Mouse (Mus musculus): ENCODE measurements at regions not wholly inside any gene's neighbourhood (a gene's known extent, or its start where the extent isn't known, plus 50 kb on each side); places are given as distances from the start of the nearest gene placed in this dataset.

GRCm38 (mm10) chr8:34505829-34506555 is 394.5 kb upstream of the Gm10131 start:
- DNase-seq (ENCODE audit: low read depth), result peak; percentile 29
- TF ChIP-seq CTCF (IDR thresholded peaks at IDR 0.05; ENCODE audit: borderline replicate concordance, extremely low read depth, insufficient read depth, insufficient read length) (no peak), POLR2A (IDR thresholded peaks at IDR 0.05; ENCODE audit: borderline replicate concordance, extremely low read depth, insufficient read depth, insufficient read length, poor library complexity, severe bottlenecking) (no peak)

- no peak for DNase-seq (ENCODE audit: low read depth)
- TF ChIP-seq POLR2A (IDR thresholded peaks at IDR 0.05; ENCODE audit: borderline replicate concordance, extremely low read depth, insufficient read depth, insufficient read length, poor library complexity, severe bottlenecking) (no peak), CTCF (IDR thresholded peaks at IDR 0.05; ENCODE audit: borderline replicate concordance, extremely low read depth, insufficient read depth, insufficient read length) (no peak)
Measured at GRCm38 (mm10) chr8:34505102-34505501, 393.6 kb upstream of the Gm10131 start.

GRCm38 (mm10) chr8:34502606-34503162 is 391.1 kb upstream of the Gm10131 start:
- TF ChIP-seq POLR2A (IDR thresholded peaks at IDR 0.05; ENCODE audit: borderline replicate concordance, extremely low read depth, insufficient read depth, insufficient read length, poor library complexity, severe bottlenecking) (no peak), CTCF (IDR thresholded peaks at IDR 0.05; ENCODE audit: borderline replicate concordance, extremely low read depth, insufficient read depth, insufficient read length) (no peak)
- no peak for DNase-seq (ENCODE audit: low read depth)

GRCm38 (mm10) chr8:34499196-34499595 is 387.7 kb upstream of the Gm10131 start:
- no peak for TF ChIP-seq POLR2A (IDR thresholded peaks at IDR 0.05; ENCODE audit: borderline replicate concordance, extremely low read depth, insufficient read depth, insufficient read length, poor library complexity, severe bottlenecking)
- no peak for DNase-seq (ENCODE audit: low read depth)

GRCm38 (mm10) chr8:34496751-34497150 is 385.2 kb upstream of the Gm10131 start:
- TF ChIP-seq POLR2A (IDR thresholded peaks at IDR 0.05; ENCODE audit: borderline replicate concordance, extremely low read depth, insufficient read depth, insufficient read length, poor library complexity, severe bottlenecking) (no peak), CTCF (IDR thresholded peaks at IDR 0.05; ENCODE audit: borderline replicate concordance, extremely low read depth, insufficient read depth, insufficient read length) (no peak)
- no peak for DNase-seq (ENCODE audit: low read depth)

- no peak for TF ChIP-seq CTCF (IDR thresholded peaks at IDR 0.05; ENCODE audit: borderline replicate concordance, extremely low read depth, insufficient read depth, insufficient read length)
- no peak for DNase-seq (ENCODE audit: low read depth)
Measured at GRCm38 (mm10) chr8:34495974-34496373, 384.4 kb upstream of the Gm10131 start.

GRCm38 (mm10) chr8:34488746-34489400 is 377.3 kb upstream of the Gm10131 start:
- TF ChIP-seq CTCF (IDR thresholded peaks at IDR 0.05; ENCODE audit: borderline replicate concordance, extremely low read depth, insufficient read depth, insufficient read length) (no peak), POLR2A (IDR thresholded peaks at IDR 0.05; ENCODE audit: borderline replicate concordance, extremely low read depth, insufficient read depth, insufficient read length, poor library complexity, severe bottlenecking) (no peak)

GRCm38 (mm10) chr8:34486433-34487096 is 375.0 kb upstream of the Gm10131 start:
- peak; percentile 46 for DNase-seq (ENCODE audit: low read depth)
- TF ChIP-seq POLR2A (IDR thresholded peaks at IDR 0.05; ENCODE audit: borderline replicate concordance, extremely low read depth, insufficient read depth, insufficient read length, poor library complexity, severe bottlenecking), result no peak
- TF ChIP-seq CTCF (IDR thresholded peaks at IDR 0.05; ENCODE audit: borderline replicate concordance, extremely low read depth, insufficient read depth, insufficient read length), result no peak

More at GRCm38 (mm10) chr8:34488746-34489400, 377.3 kb upstream of the Gm10131 start:
- DNase-seq (ENCODE audit: low read depth), result no peak

GRCm38 (mm10) chr8:34485905-34486304 is 374.4 kb upstream of the Gm10131 start:
- TF ChIP-seq POLR2A (IDR thresholded peaks at IDR 0.05; ENCODE audit: borderline replicate concordance, extremely low read depth, insufficient read depth, insufficient read length, poor library complexity, severe bottlenecking) (no peak), CTCF (IDR thresholded peaks at IDR 0.05; ENCODE audit: borderline replicate concordance, extremely low read depth, insufficient read depth, insufficient read length) (no peak)
- DNase-seq (ENCODE audit: low read depth), result no peak

GRCm38 (mm10) chr8:34485346-34485745 is 373.8 kb upstream of the Gm10131 start:
- no peak for DNase-seq (ENCODE audit: low read depth)

GRCm38 (mm10) chr8:34484551-34485335 is 373.2 kb upstream of the Gm10131 start:
- peak; percentile 81 for DNase-seq (ENCODE audit: low read depth)
- TF ChIP-seq POLR2A (IDR thresholded peaks at IDR 0.05; ENCODE audit: borderline replicate concordance, extremely low read depth, insufficient read depth, insufficient read length, poor library complexity, severe bottlenecking) (no peak), CTCF (IDR thresholded peaks at IDR 0.05; ENCODE audit: borderline replicate concordance, extremely low read depth, insufficient read depth, insufficient read length) (peak; percentile 62; the same call in 1 of the 2 replicates)

More at GRCm38 (mm10) chr8:34485346-34485745, 373.8 kb upstream of the Gm10131 start:
- TF ChIP-seq POLR2A (IDR thresholded peaks at IDR 0.05; ENCODE audit: borderline replicate concordance, extremely low read depth, insufficient read depth, insufficient read length, poor library complexity, severe bottlenecking) (no peak), CTCF (IDR thresholded peaks at IDR 0.05; ENCODE audit: borderline replicate concordance, extremely low read depth, insufficient read depth, insufficient read length) (no peak)

Measured in brain, embryonic 14.5 days (tissue).